Mouse (Mus musculus) liver, embryonic 14.5 days (tissue): ENCODE measurements at regions not wholly inside any gene's neighbourhood (a gene's known extent, or its start where the extent isn't known, plus 50 kb on each side); places are given as distances from the start of the nearest gene placed in this dataset.

Experiments
- CTCF ChIP-seq: IDR thresholded peaks from 2 replicates; pipeline ENCODE4 v1.5.1; 2016; ENCODE audit warnings: antibody characterized with exemption, low read depth, control low read depth
- EP300 ChIP-seq: IDR thresholded peaks from 2 replicates; pipeline ENCODE4 v1.6.1; 2016; ENCODE audit warnings: antibody characterized with exemption, low read depth

DNA sequence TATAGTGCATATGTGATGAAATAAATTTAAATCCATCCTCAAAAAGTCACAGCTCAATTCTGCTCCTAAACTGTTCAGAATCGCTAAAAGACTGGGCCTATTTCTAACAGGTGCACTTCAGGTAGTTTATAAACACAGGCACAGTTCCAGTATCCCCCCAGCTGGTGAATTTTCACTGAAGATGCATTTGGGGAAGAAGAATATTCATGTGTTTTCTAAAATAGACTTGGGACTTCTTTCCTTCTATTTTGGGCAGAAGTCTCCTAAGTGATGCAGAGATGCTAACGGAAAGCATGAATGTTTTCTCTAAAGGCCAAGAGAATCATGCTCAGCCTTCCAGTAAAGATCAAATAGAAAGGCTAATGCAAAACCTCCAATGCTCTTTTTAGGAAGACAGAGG, 660.9 kb upstream of the Dpp10 start:
- TF ChIP-seq CTCF (no peak), EP300 (no peak)
